Mouse (Mus musculus) myocyte (in vitro differentiated cells): Measurements from ENCODE around the gene Ccdc106. TPM values are rescaled to one million over a fixed set of nuclear protein-coding genes. Genes with fewer than 3 reads are reported as not detected.
"Not testable (repeated sequence)": the region's sequence is repeated elsewhere in the genome, so short reads cannot be mapped to it uniquely, and the experiment has no call there.

Source experiments
- H3K27me3 ChIP-seq: one replicate; pipeline ENCODE4 v1.6.1; 2011; ENCODE audit not compliant: control insufficient read depth, insufficient read depth, insufficient read length
- H3K36me3 ChIP-seq: one replicate; pipeline ENCODE4 v1.6.1; 2011; ENCODE audit not compliant: control insufficient read depth, insufficient read depth
- H3K4me2 ChIP-seq: one replicate; pipeline ENCODE4 v1.6.1; 2011; ENCODE audit warnings: low read depth, control low read depth
- H3K4me3 ChIP-seq: one replicate; pipeline ENCODE4 v1.5.1; 2011; ENCODE audit warnings: mild to moderate bottlenecking, control low read depth, moderate library complexity
- H3K79me2 ChIP-seq: one replicate; pipeline ENCODE4 v1.6.1; 2011; ENCODE audit not compliant: control insufficient read depth, insufficient read depth
- H3ac ChIP-seq: one replicate; pipeline ENCODE4 v1.6.1; 2011; ENCODE audit not compliant: control insufficient read depth, insufficient read length
- CEBPB ChIP-seq: IDR thresholded peaks from 2 replicates; pipeline ENCODE4 v1.6.1; 2011; ENCODE audit warnings: mild to moderate bottlenecking, moderate library complexity; ENCODE audit not compliant: poor library complexity, insufficient read depth, severe bottlenecking
- E2F4 ChIP-seq: IDR thresholded peaks from one replicate; pipeline ENCODE4 v1.6.1; 2011; ENCODE audit warnings: mild to moderate bottlenecking, control low read depth, moderate library complexity; ENCODE audit not compliant: insufficient read depth
- MAX ChIP-seq: IDR thresholded peaks from one replicate; pipeline ENCODE4 v1.6.1; 2011; ENCODE audit warnings: low read depth, mild to moderate bottlenecking, control low read depth
- MYOD1 ChIP-seq, 3 experiments: IDR thresholded peaks; one replicate each; pipeline ENCODE4 v1.6.1; 2011; ENCODE audit warnings: control low read depth in 2 of 3, low read depth in 2 of 3, mild to moderate bottlenecking in 2 of 3, moderate library complexity in 1 of 3; ENCODE audit not compliant: insufficient read length in 2 of 3, control insufficient read depth in 1 of 3
- MYOG ChIP-seq, 3 experiments: IDR thresholded peaks; one replicate each; pipeline ENCODE4 v1.6.1; 2011; ENCODE audit warnings: control low read depth in 2 of 3, low read depth in 2 of 3, mild to moderate bottlenecking in 2 of 3; ENCODE audit not compliant: insufficient read length in 2 of 3, control insufficient read depth in 1 of 3, insufficient read depth in 1 of 3
- POLR2A ChIP-seq: IDR thresholded peaks from one replicate; pipeline ENCODE4 v1.6.1; 2011; ENCODE audit warnings: low read depth, mild to moderate bottlenecking, control low read depth, moderate library complexity; ENCODE audit not compliant: insufficient read length
- POLR2AphosphoS2 ChIP-seq: IDR thresholded peaks from one replicate; pipeline ENCODE4 v1.6.1; 2011; ENCODE audit warnings: low read depth, control low read depth; ENCODE audit not compliant: insufficient read length
- REST ChIP-seq: IDR thresholded peaks from one replicate; pipeline ENCODE4 v1.6.1; 2011; ENCODE audit warnings: mild to moderate bottlenecking, control low read depth, moderate library complexity; ENCODE audit not compliant: insufficient read depth, insufficient read length
- SRF ChIP-seq: IDR thresholded peaks from one replicate; pipeline ENCODE4 v1.6.1; 2011; ENCODE audit warnings: low read depth; ENCODE audit not compliant: control insufficient read depth, insufficient read length
- TCF12 ChIP-seq: IDR thresholded peaks from one replicate; pipeline ENCODE4 v1.6.1; 2011; ENCODE audit warnings: mild to moderate bottlenecking, control low read depth; ENCODE audit not compliant: poor library complexity, insufficient read depth, severe bottlenecking
- TCF3 ChIP-seq: IDR thresholded peaks from one replicate; pipeline ENCODE4 v1.6.1; 2011; ENCODE audit warnings: low read depth, control low read depth; ENCODE audit not compliant: insufficient read length
- USF1 ChIP-seq: IDR thresholded peaks from one replicate; pipeline ENCODE4 v1.6.1; 2011; ENCODE audit warnings: low read depth, mild to moderate bottlenecking, control low read depth, moderate library complexity
- polyA plus RNA-seq: library from polyadenylated mRNA; unstranded; fragments of >200 nt; fragmentation: generic; extraction: Trizol; gene quantifications from one replicate; pipeline ENCODE4 v1.2.1, GENCODE M21; 2012; ENCODE audit warnings: missing spikeins

Gene Ccdc106
- polyA plus RNA-seq, 1 experiment = 0.19 TPM

- TF ChIP-seq POLR2A (no peak), CEBPB (no peak), REST (no peak), TCF12 (no peak), TCF3 (no peak), MYOG (IDR thresholded peaks at IDR 0.05; ENCODE audit: control insufficient read depth in 1 of 3, insufficient read depth in 1 of 3, insufficient read length in 2 of 3, low read depth in 2 of 3) (no peak)
- peaks cover 56% of the 10 kb centered on the region for H3K79me2 ChIP-seq
- no peak overlapping the region for H3ac ChIP-seq
- no peaks in the 10 kb centered on the region for H3K27me3 ChIP-seq
- no peak overlapping the region for H3K4me2 ChIP-seq
- H3K36me3 ChIP-seq = peaks cover 61% of the 10 kb centered on the region
- H3K4me3 ChIP-seq = no peak overlapping the region
Observed at GRCm38 (mm10) chr7:5073586-5073985, 53.2 kb downstream of the Ccdc106 start.

GRCm38 (mm10) chr7:5074984-5075383 is 54.6 kb downstream of the Ccdc106 start:
- Histone ChIP-seq H3K4me3 (no peak overlapping the region), H3K79me2 (peaks cover 44% of the 10 kb centered on the region), H3K27me3 (no peaks in the 10 kb centered on the region), H3K4me2 (no peak overlapping the region), H3K36me3 (peaks cover 56% of the 10 kb centered on the region), H3ac (no peak overlapping the region)
- TF ChIP-seq MAX = no peak
- no peak for TF ChIP-seq CEBPB

- no peak for TF ChIP-seq TCF3
- TF ChIP-seq USF1 = no peak
- TF ChIP-seq SRF = no peak
- TF ChIP-seq POLR2A = no peak
- no peak for TF ChIP-seq CEBPB
- TF ChIP-seq MYOG (IDR thresholded peaks at IDR 0.05; ENCODE audit: control insufficient read depth in 1 of 3, insufficient read depth in 1 of 3, insufficient read length in 2 of 3, low read depth in 2 of 3) = no peak
- TF ChIP-seq MYOD1 (IDR thresholded peaks at IDR 0.05; ENCODE audit: control insufficient read depth in 1 of 3, insufficient read length in 2 of 3, low read depth in 2 of 3) = no peak
- TF ChIP-seq E2F4 = no peak
- no peak for TF ChIP-seq POLR2AphosphoS2
- no peak for TF ChIP-seq TCF12
- TF ChIP-seq MAX = no peak
- TF ChIP-seq REST = no peak
Observed at GRCm38 (mm10) chr7:5076931-5077330, 56.6 kb downstream of the Ccdc106 start.

GRCm38 (mm10) chr7:5079365-5080009 is 59.1 kb downstream of the Ccdc106 start:
- peak overlapping the region; percentile 48 for H3K4me3 ChIP-seq
- H3K27me3 ChIP-seq = not testable (repeated sequence)
- H3K79me2 ChIP-seq = peaks cover 46% of the 10 kb centered on the region
- peaks cover 38% of the 10 kb centered on the region for H3K36me3 ChIP-seq
- peak overlapping the region; percentile 74 for H3ac ChIP-seq
- peak overlapping the region; percentile 60 for H3K4me2 ChIP-seq

More at GRCm38 (mm10) chr7:5076931-5077330, 56.6 kb downstream of the Ccdc106 start:
- Histone ChIP-seq H3K36me3 (peaks cover 49% of the 10 kb centered on the region), H3K79me2 (peaks cover 41% of the 10 kb centered on the region), H3K4me2 (no peak overlapping the region), H3ac (no peak overlapping the region), H3K4me3 (no peak overlapping the region), H3K27me3 (no peaks in the 10 kb centered on the region)

GRCm38 (mm10) chr7:5080010-5080751 is 59.8 kb downstream of the Ccdc106 start, which contains the start of gene Epn1:
Gene Epn1, plus strand, starts transcription at chr7:5080235.
- H3ac ChIP-seq = peak within 1 kb of the TSS; percentile 74
- TF ChIP-seq MAX (no peak), USF1 (peak; percentile 11), SRF (no peak), REST (no peak), TCF3 (no peak), POLR2AphosphoS2 (peak; percentile 100), MYOD1 (IDR thresholded peaks at IDR 0.05; ENCODE audit: control insufficient read depth in 1 of 3, insufficient read length in 2 of 3, low read depth in 2 of 3) (peak in 1 of 3 experiments; percentile 8), MYOG (IDR thresholded peaks at IDR 0.05; ENCODE audit: control insufficient read depth in 1 of 3, insufficient read depth in 1 of 3, insufficient read length in 2 of 3, low read depth in 2 of 3) (no peak), CEBPB (no peak), POLR2A (peak; percentile 68), TCF12 (no peak), E2F4 (no peak)
- peaks cover 36% of the 10 kb centered on the region for H3K36me3 ChIP-seq
- peak within 1 kb of the TSS; percentile 77 for H3K4me2 ChIP-seq
- peaks cover 53% of the 10 kb centered on the region for H3K79me2 ChIP-seq
- no peaks in the 10 kb centered on the region for H3K27me3 ChIP-seq
- peak within 1 kb of the TSS; percentile 48 for H3K4me3 ChIP-seq
